Mouse (Mus musculus) heart, embryonic 11.5 days (tissue): ENCODE results near the gene Rad23b. TPM values are rescaled to one million over a fixed set of nuclear protein-coding genes. Genes with fewer than 3 reads are reported as not detected.
A peak's percentile ranks its signal among the peaks of the same experiment; 100 is the strongest.
"Not testable (repeated sequence)": the region's sequence is repeated elsewhere in the genome, so short reads cannot be mapped to it uniquely, and the experiment has no call there.

Source experiments
- ATAC-seq: fragments of 200-750 bp; cut with Nextera tagmentation; replicated peaks from 2 replicates; pipeline ENCODE4 v1.8.0; 2017; ENCODE audit warnings: moderate library complexity; ENCODE audit not compliant: insufficient number of reproducible peaks, low FRiP score, low TSS enrichment
- H3K27ac ChIP-seq: fragments of 300-500 bp; sonication (generic); 2 replicates; pipeline ENCODE4 v1.5.1; 2014; ENCODE audit warnings: mild to moderate bottlenecking, low read depth, low read length
- H3K27me3 ChIP-seq: fragments of 300-500 bp; sonication (generic); 2 replicates; pipeline ENCODE4 v1.6.1; 2014; ENCODE audit warnings: mild to moderate bottlenecking, low read length, mixed read lengths; ENCODE audit not compliant: control insufficient read depth, insufficient read depth
- H3K36me3 ChIP-seq: fragments of 300-500 bp; sonication (generic); 2 replicates; pipeline ENCODE4 v1.6.1; 2014; ENCODE audit warnings: mild to moderate bottlenecking, low read length, moderate library complexity, mixed read lengths; ENCODE audit not compliant: control insufficient read depth, insufficient read depth
- H3K4me1 ChIP-seq: fragments of 300-500 bp; sonication (generic); 2 replicates; pipeline ENCODE4 v1.6.1; 2014; ENCODE audit warnings: low read length; ENCODE audit not compliant: control insufficient read depth, insufficient read depth
- H3K4me2 ChIP-seq: fragments of 300-500 bp; sonication (generic); 2 replicates; pipeline ENCODE4 v1.6.1; 2014; ENCODE audit warnings: mild to moderate bottlenecking, moderate library complexity
- H3K4me3 ChIP-seq: fragments of 300-500 bp; sonication (generic); 2 replicates; pipeline ENCODE4 v1.5.1; 2014; ENCODE audit warnings: low read depth, low read length
- H3K9ac ChIP-seq: fragments of 300-500 bp; sonication (generic); 2 replicates; pipeline ENCODE4 v1.6.1; 2014; ENCODE audit warnings: mild to moderate bottlenecking, low read depth, low read length, moderate library complexity
- H3K9me3 ChIP-seq: fragments of 300-500 bp; sonication (generic); replicated peaks from 2 replicates; pipeline ENCODE4 v1.6.1; 2016; ENCODE audit warnings: low read length; ENCODE audit not compliant: control insufficient read depth
- WGBS: fragments of 180-500 bp; shearing (Covaris S2); extraction: QIAGEN DNeasy Blood & Tissue Kit; methylation state at CpG from one replicate; pipeline ENCODE4 v1.1.7; 2014; ENCODE audit not compliant: insufficient replicate concordance; 5-methylcytosine and 5-hydroxymethylcytosine counted together
- polyA plus RNA-seq: library from polyadenylated mRNA; unstranded; fragments of >200 nt; fragmentation: Nextera tagmentation; extraction: Ambion mirVana; gene quantifications from 2 replicates; pipeline ENCODE4 v1.2.1, GENCODE M21; 2014

The Rad23b gene
- 49.6 and 71.3 TPM in 2 replicates for polyA plus RNA-seq

GRCm38 (mm10) chr4:55349452-55350218 is at the start of gene Rad23b:
Rad23b (plus strand) TSS chr4:55350043.
- peak; percentile 97 for ATAC-seq
- under 1% methylated on average over 74 of the region's 77 CpGs for WGBS
- Histone ChIP-seq H3K4me3 (peak within 1 kb of the TSS; percentile 71), H3K9ac (peak within 1 kb of the TSS; percentile 80), H3K4me1 (peaks cover 15% of the 10 kb centered on the region), H3K27me3 (no peaks in the 10 kb centered on the region), H3K9me3 (no peaks in the 10 kb centered on the region), H3K27ac (peak within 1 kb of the TSS; percentile 91), H3K4me2 (peak within 1 kb of the TSS; percentile 86), H3K36me3 (no peaks in the 10 kb centered on the region)

DNA sequence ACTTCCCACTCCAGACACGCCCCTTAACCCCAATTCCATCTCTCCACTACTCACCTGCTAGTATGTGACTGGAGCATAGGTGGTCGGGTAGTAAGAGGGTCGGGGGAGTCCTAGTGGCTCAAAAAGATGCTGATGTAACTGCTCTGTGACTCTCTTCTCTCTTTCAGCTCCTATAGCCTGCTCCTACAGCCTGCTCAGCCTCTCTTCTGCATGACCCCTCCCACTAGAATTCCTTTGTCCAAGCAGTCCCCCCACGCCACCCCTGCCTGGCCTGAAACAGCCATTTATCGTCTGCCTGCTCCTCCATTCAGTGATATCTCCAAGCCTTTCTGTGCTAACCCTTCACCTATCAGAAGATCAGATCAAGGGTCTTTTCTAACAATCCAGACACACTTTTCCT is 45.7 kb upstream of the Rad23b start:
- Histone ChIP-seq H3K4me3 (no peak overlapping the region), H3K9me3 (0 out of 2 replicates have a peak, but pooled peaks cover 2% of the 10 kb centered on the region), H3K9ac (no peak overlapping the region), H3K27me3 (no peaks in the 10 kb centered on the region), H3K4me1 (no peaks in the 10 kb centered on the region), H3K36me3 (no peaks in the 10 kb centered on the region), H3K4me2 (no peak overlapping the region), H3K27ac (no peak overlapping the region)
- 77% methylated on average over 5 of the region's 5 CpGs for WGBS
- ATAC-seq, result no peak

DNA sequence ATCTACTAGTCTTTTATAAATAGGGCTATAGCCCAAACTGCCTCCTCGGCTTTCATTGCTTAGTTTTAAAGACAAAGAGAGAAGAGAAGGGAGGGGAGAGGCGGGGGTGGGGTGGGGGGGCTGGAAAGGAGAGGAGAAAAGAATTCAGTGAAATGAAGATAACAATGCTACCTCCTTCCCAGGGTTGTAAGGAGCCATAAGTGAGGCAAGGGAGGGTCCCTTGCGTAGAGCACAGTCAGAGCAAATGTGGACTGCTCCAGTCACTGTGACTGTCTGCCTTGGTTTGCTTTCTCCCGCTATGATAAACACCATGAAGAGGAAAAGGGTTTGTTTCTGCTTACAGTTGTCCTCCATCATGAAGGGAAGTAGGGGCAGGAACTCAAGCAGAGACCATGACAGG is 43.2 kb upstream of the Rad23b start:
- WGBS, result 52% methylated on average over 4 of the region's 4 CpGs
- ATAC-seq, result no peak

GRCm38 (mm10) chr4:55316726-55317125 is 33.1 kb upstream of the Rad23b start:
- Histone ChIP-seq H3K4me1 (no peaks in the 10 kb centered on the region), H3K9me3 (no peaks in the 10 kb centered on the region), H3K27me3 (no peaks in the 10 kb centered on the region), H3K27ac (no peak overlapping the region), H3K4me3 (no peak overlapping the region), H3K36me3 (no peaks in the 10 kb centered on the region), H3K4me2 (no peak overlapping the region), H3K9ac (no peak overlapping the region)
- ATAC-seq, result no peak
- WGBS, result 39% methylated on average over 4 of the region's 4 CpGs

More for the DNA sequence above, 43.2 kb upstream of the Rad23b start:
- H3K4me2 ChIP-seq, result no peak overlapping the region
- H3K9me3 ChIP-seq, result 0 out of 2 replicates have a peak, but pooled peaks cover 2% of the 10 kb centered on the region
- no peak overlapping the region for H3K4me3 ChIP-seq
- H3K27ac ChIP-seq, result no peak overlapping the region
- no peaks in the 10 kb centered on the region for H3K4me1 ChIP-seq
- H3K9ac ChIP-seq, result no peak overlapping the region
- H3K27me3 ChIP-seq, result no peaks in the 10 kb centered on the region
- no peaks in the 10 kb centered on the region for H3K36me3 ChIP-seq

- H3K9ac ChIP-seq, H3K9me3 ChIP-seq, H3K27ac ChIP-seq, H3K4me3 ChIP-seq, H3K27me3 ChIP-seq, H3K4me2 ChIP-seq, H3K4me1 ChIP-seq, H3K36me3 ChIP-seq, ATAC-seq: not testable (repeated sequence)
- WGBS, result 92% methylated on average over 9 of the region's 9 CpGs
Observed at GRCm38 (mm10) chr4:55318350-55318749, 31.5 kb upstream of the Rad23b start.

DNA sequence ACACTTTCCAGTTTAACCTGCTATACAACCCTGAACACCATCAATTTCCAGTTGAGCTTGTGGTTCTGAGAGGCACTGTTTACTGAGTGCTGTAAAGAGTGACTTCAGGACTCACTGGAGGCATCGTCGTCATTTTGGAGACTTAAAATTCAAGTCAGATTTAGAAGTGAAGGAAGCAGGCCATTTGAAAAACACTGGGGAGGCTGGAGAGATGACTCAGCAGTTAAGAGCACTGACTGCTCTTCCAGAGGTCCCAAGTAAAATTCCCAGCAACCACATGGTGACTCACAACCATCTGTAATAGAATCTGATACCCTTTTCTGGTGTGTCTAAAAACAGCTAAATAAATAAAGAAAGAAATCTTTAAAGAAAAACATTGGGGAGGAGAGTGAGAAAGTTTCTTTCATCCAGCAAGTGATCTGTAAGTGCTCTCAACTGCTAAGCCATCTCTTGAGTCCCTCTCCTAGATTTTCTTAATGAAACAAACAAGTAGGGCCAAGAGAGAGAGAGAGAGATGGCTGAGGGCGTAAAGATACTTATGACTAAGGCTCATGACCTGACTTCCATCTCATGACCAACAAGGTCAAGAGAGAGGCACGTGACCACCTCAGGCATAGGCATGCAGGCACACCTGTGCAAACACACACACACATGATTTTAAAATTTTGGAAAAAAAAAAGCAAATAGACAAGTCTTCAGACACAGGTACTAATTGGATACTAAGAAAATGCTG is 23.9 kb upstream of the Rad23b start:
- no peak overlapping the region for H3K4me3 ChIP-seq
- no peak overlapping the region for H3K27ac ChIP-seq
- H3K9me3 ChIP-seq, result no peaks in the 10 kb centered on the region
- H3K36me3 ChIP-seq, result no peaks in the 10 kb centered on the region
- H3K27me3 ChIP-seq, result no peaks in the 10 kb centered on the region
- no peak for ATAC-seq
- H3K4me1 ChIP-seq, result no peaks in the 10 kb centered on the region
- 65% methylated on average over 4 of the region's 4 CpGs for WGBS
- H3K9ac ChIP-seq, result no peak overlapping the region
- no peak overlapping the region for H3K4me2 ChIP-seq

DNA sequence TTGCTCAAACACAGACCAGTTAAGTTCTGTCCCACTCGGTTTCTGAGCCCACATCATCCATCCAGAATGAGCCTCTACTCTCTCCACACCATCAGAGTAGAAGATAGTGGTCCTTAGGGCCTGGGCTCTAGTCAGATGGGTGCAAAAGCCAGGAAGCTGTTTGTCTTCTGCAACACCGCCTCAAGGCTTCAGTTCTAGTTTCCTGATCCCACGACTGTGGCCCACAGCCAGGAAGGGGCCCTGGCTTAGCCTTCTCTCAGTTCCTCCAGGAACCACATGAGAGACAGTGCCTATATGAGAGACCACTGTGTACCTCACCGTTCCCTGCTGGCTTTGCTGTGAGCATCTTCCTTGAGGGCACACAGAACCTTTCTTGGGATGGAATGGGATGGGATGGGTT is 22.3 kb upstream of the Rad23b start:
- no peaks in the 10 kb centered on the region for H3K27me3 ChIP-seq
- no peak overlapping the region for H3K4me2 ChIP-seq
- no peak overlapping the region for H3K4me3 ChIP-seq
- H3K9me3 ChIP-seq, result no peaks in the 10 kb centered on the region
- no peak overlapping the region for H3K27ac ChIP-seq
- WGBS, result 57% methylated on average over 4 of the region's 4 CpGs
- H3K36me3 ChIP-seq, result no peaks in the 10 kb centered on the region
- no peak overlapping the region for H3K9ac ChIP-seq
- no peaks in the 10 kb centered on the region for H3K4me1 ChIP-seq
- no peak for ATAC-seq

GRCm38 (mm10) chr4:55328471-55328870 is 21.4 kb upstream of the Rad23b start:
- WGBS, result 89% methylated on average over 11 of the region's 11 CpGs
- no peak overlapping the region for H3K27ac ChIP-seq
- no peaks in the 10 kb centered on the region for H3K4me1 ChIP-seq
- H3K4me2 ChIP-seq, result no peak overlapping the region
- H3K9ac ChIP-seq, result no peak overlapping the region
- no peaks in the 10 kb centered on the region for H3K27me3 ChIP-seq
- ATAC-seq, result no peak
- no peak overlapping the region for H3K4me3 ChIP-seq
- no peaks in the 10 kb centered on the region for H3K36me3 ChIP-seq
- no peaks in the 10 kb centered on the region for H3K9me3 ChIP-seq
